Mouse (Mus musculus): Measurements from ENCODE around the gene Oas1d. TPM values are rescaled to one million over a fixed set of nuclear protein-coding genes. Genes with fewer than 3 reads are reported as not detected.

Gene Oas1d
- total RNA-seq, 2 experiments from 2014 or later = not detected

DNA sequence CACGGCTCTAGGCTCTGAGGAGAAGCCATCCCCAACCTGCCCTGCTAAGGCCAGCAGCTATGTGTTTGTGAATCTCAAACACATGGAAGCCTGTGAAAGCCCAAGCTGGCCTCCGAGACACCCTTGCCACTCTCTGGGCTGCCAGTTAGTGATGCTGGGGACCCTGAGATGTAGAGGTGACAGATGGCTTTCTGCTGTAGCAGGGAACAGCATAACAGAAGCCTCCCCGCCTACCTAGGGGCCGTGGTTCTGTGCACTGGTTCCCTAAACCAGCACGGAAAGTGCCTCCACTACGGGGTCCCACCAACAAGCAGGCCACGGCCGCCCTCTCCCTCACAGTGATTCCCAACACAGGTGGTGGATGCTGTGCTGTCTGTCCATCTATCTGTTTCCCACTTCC is 52.6 kb downstream of the Oas1d start:
- ATAC-seq (replicated peaks; ENCODE audit: low FRiP score, low TSS enrichment, poor library complexity, severe bottlenecking) = no peak

DNA sequence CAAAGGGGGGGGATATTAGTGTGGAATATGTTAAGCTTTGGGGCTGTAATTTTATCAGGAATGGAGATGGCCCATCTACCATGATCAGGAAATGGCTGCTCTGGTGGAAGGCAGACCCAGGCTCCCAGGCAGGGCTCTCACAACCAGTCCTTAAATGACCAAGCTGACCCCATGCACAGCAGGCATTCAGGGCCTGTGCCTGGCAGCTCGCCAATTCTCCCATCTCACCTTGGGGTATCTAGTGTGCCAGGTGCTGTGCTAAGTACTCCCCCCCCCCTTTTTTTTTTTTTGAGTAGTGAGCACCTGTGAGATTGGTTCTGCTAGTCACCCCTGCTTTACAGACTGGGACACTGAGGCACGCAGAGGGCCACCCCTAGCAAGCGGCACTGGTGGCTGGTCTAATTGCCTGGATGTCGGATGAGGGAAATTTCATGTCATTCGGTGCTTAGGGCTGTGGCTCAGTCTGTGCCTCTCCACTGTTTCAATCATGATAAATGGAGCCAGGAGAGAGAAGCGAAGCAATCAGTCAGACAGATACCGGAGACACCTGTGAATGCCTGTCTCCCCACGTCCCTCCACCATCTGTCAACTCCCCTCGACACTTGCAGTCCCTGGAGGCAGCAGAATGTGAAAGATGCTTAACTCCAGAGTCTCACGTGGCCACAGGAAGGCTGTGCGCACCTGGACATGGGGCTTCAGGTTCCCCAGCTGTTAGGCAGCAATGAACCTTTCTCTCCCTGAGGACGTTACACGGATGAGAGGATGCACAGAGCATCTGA is 53.2 kb downstream of the Oas1d start:
- ATAC-seq (replicated peaks; ENCODE audit: low FRiP score, low TSS enrichment, poor library complexity, severe bottlenecking) = no peak

GRCm38 (mm10) chr5:120968134-120968532 is 53.8 kb downstream of the Oas1d start:
- ATAC-seq (replicated peaks; ENCODE audit: low FRiP score, low TSS enrichment, poor library complexity, severe bottlenecking) = no peak

DNA sequence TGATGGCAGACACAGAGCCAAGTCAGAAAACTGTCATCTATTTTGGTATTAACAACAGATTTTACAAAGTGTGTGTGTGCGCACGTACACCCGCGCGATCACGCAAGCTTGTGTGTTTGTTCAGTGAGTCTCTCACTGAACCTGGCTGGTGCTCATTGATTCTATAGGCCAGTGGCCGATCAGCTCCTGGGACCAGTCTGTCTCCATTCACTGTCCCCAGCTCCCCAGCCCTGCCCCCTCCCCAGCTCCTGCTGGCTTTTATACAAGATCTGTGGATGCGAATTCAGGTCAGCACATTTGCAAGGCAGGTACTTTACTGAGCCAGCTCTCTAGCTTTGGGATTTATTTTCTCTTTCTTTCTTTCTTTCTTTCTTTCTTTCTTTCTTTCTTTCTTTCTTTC is 54.5 kb downstream of the Oas1d start:
- ATAC-seq (replicated peaks; ENCODE audit: low FRiP score, low TSS enrichment, poor library complexity, severe bottlenecking) = no peak

- no peak for ATAC-seq (replicated peaks; ENCODE audit: low FRiP score, low TSS enrichment, poor library complexity, severe bottlenecking)
These were observed 55.4 kb downstream of the Oas1d start for GRCm38 (mm10) chr5:120969703-120970102.

Other genes starting within 250 kb of the Oas1d start
- gene Dtx1, start 202.6 kb upstream of the Oas1d start, total RNA-seq (2014; fragmentation: Nextera tagmentation) = 8.7 TPM in 1 of 2 replicates, not detected in the other
- 0.56 TPM in 1 of 2 replicates, not detected in the other for gene Dtx1, start 202.6 kb upstream of the Oas1d start, total RNA-seq (2017)
- gene Oas2, start 164.7 kb upstream of the Oas1d start, total RNA-seq (2014; fragmentation: Nextera tagmentation) = 1.7 and 2.0 TPM in 2 replicates
- 0.72 and 1.3 TPM in 2 replicates for gene Oas2, start 164.7 kb upstream of the Oas1d start, total RNA-seq (2017)
- gene Oas3, start 136.9 kb upstream of the Oas1d start, total RNA-seq (2014; fragmentation: Nextera tagmentation) = 2.3 and 4.2 TPM in 2 replicates
- gene Oas3, start 136.9 kb upstream of the Oas1d start, total RNA-seq (2017) = 1.8 and 2.0 TPM in 2 replicates
- gene Oas1e, start 119.0 kb upstream of the Oas1d start, total RNA-seq (2014; fragmentation: Nextera tagmentation) = not detected in 2 replicates
- gene Oas1e, start 119.0 kb upstream of the Oas1d start, total RNA-seq (2017) = not detected in 2 replicates
- 5.3 and 8.3 TPM in 2 replicates for gene Oas1c, start 102.0 kb upstream of the Oas1d start, total RNA-seq (2014; fragmentation: Nextera tagmentation)
- 3.1 and 26.4 TPM in 2 replicates for gene Oas1c, start 102.0 kb upstream of the Oas1d start, total RNA-seq (2017)
- gene Oas1f, start 67.2 kb upstream of the Oas1d start, total RNA-seq (2014; fragmentation: Nextera tagmentation) = not detected in 2 replicates
- gene Oas1f, start 67.2 kb upstream of the Oas1d start, total RNA-seq (2017) = not detected in 2 replicates
- gene Oas1h, start 53.1 kb upstream of the Oas1d start, total RNA-seq (2014; fragmentation: Nextera tagmentation) = not detected in 2 replicates
- gene Oas1h, start 53.1 kb upstream of the Oas1d start, total RNA-seq (2017) = not detected in 2 replicates
- 2.5 TPM in 1 of 2 replicates, not detected in the other for gene Oas1g, start 26.9 kb upstream of the Oas1d start, total RNA-seq (2014; fragmentation: Nextera tagmentation)
- gene Oas1g, start 26.9 kb upstream of the Oas1d start, total RNA-seq (2017) = not detected in 2 replicates
- gene Oas1a, start 7.0 kb upstream of the Oas1d start, total RNA-seq (2014; fragmentation: Nextera tagmentation) = 6.4 and 8.1 TPM in 2 replicates
- 6.9 and 9.6 TPM in 2 replicates for gene Oas1a, start 7.0 kb upstream of the Oas1d start, total RNA-seq (2017)
- not detected in 2 replicates for gene Rph3a, start 95.6 kb downstream of the Oas1d start, total RNA-seq (2014; fragmentation: Nextera tagmentation)
- not detected in 2 replicates for gene Rph3a, start 95.6 kb downstream of the Oas1d start, total RNA-seq (2017)

All from megakaryocyte-erythroid progenitor cell, adult 5-6 weeks (primary cell).